Mouse (Mus musculus): Measurements from ENCODE around the gene Car9. TPM values are rescaled to one million over a fixed set of nuclear protein-coding genes. Genes with fewer than 3 reads are reported as not detected.
A peak's percentile ranks its signal among the peaks of the same experiment; 100 is the strongest.

The Car9 gene
- polyA plus RNA-seq, 2 experiments: 1.0 to 4.9 TPM

DNA sequence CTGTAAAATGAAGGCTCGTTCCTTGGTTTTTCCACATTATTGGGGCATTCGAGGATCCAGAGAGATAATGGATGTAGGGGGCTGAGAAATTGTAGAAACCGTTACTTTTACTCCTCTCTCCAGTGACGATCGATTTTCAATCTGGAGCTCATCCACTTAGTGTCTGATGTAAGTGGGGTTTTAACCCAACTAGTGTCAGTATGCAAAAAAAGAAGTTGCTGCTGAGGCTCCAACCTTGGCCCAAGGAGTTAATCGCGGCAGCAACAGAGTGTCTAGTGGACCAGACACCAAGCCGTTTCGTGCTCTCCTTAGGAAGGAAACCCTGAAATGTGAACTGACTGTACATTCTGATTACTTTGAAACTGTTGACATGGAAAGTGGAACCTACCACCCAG lies 12.9 kb upstream of the Car9 start:
- H3K4me1 ChIP-seq (ENCODE audit: control insufficient read depth, insufficient read depth, low read length): peaks cover 24% of the 10 kb centered on the region
- no peaks in the 10 kb centered on the region for H3K27me3 ChIP-seq (ENCODE audit: control insufficient read depth, insufficient read depth, low read length)
- WGBS: 2% methylated on average over 9 of the region's 9 CpGs
- DNase-seq (ENCODE audit: low spot score): no peak
- no peak for ATAC-seq (ENCODE audit: low FRiP score, low read depth)
- H3K4me2 ChIP-seq (replicated peaks; ENCODE audit: low read depth, low read length, severe bottlenecking): peak overlapping the region; percentile 73
- H3K4me3 ChIP-seq (replicated peaks; ENCODE audit: low read length): peak overlapping the region; percentile 52
- no peak for TF ChIP-seq POLR2A (IDR thresholded peaks at IDR 0.05; ENCODE audit: borderline replicate concordance, extremely low read depth, insufficient read depth, insufficient read length)
- H3K36me3 ChIP-seq (ENCODE audit: control insufficient read depth, insufficient read depth, low read length): peaks cover 26% of the 10 kb centered on the region
- H3K9me3 ChIP-seq (ENCODE audit: control insufficient read depth, low read length): no peaks in the 10 kb centered on the region
- H3K9ac ChIP-seq (ENCODE audit: low read depth, low read length, severe bottlenecking): peak overlapping the region; percentile 63
- H3K27ac ChIP-seq (replicated peaks; ENCODE audit: low read depth, low read length): peak overlapping the region; percentile 87

DNA sequence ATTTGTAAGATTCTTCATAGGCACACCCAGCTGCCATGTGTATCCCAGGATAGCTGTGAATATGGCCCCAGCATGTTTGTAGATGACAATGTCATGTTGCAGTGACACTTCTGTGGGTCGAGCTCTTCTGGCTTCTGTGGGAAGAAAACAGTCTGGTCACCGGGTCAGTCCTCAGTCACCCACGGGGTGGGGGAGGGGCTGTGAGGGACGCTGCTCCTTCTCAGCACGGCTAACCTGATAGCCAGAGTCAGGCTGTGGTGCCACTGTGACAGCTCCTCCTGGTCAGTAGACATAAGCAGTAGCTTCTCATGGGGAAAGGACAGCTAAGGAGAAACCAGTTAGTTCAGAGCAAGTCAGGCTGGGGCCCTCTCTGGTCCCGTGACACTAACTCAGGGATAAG lies 10.2 kb upstream of the Car9 start:
- Histone ChIP-seq H3K4me3 (replicated peaks; ENCODE audit: low read length) (no peak overlapping the region), H3K27ac (replicated peaks; ENCODE audit: low read depth, low read length) (no peak overlapping the region), H3K36me3 (ENCODE audit: control insufficient read depth, insufficient read depth, low read length) (peaks cover 26% of the 10 kb centered on the region), H3K9me3 (ENCODE audit: control insufficient read depth, low read length) (no peaks in the 10 kb centered on the region), H3K4me1 (ENCODE audit: control insufficient read depth, insufficient read depth, low read length) (peaks cover 33% of the 10 kb centered on the region), H3K4me2 (replicated peaks; ENCODE audit: low read depth, low read length, severe bottlenecking) (no peak overlapping the region), H3K27me3 (ENCODE audit: control insufficient read depth, insufficient read depth, low read length) (no peaks in the 10 kb centered on the region), H3K9ac (ENCODE audit: low read depth, low read length, severe bottlenecking) (no peak overlapping the region)
- no peak for TF ChIP-seq POLR2A (IDR thresholded peaks at IDR 0.05; ENCODE audit: borderline replicate concordance, extremely low read depth, insufficient read depth, insufficient read length)
- 70% methylated on average over 6 of the region's 6 CpGs for WGBS
- ATAC-seq (ENCODE audit: low FRiP score, low read depth) (no peak), DNase-seq (ENCODE audit: low spot score) (no peak)

DNA sequence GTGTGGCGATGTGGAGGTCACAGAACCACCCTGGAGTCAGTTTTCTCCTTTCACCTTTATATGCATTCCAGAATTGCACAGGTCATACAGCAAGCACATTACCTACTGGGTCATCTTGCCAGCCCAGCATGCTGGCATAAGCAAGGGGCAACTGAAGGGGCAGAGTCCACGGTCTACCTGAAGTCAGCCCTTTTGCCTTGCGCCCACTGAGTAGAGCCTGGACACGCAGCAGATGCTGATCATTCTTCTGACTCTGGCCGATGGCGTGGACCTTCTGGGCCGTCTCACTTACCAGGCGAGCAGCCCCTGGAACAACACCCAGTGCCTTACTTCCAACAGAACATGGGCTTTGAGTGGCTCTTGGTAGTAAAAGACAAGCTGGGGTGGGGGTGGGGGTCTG lies 9.4 kb upstream of the Car9 start:
- Histone ChIP-seq H3K4me3 (replicated peaks; ENCODE audit: low read length) (no peak overlapping the region), H3K27ac (replicated peaks; ENCODE audit: low read depth, low read length) (no peak overlapping the region), H3K27me3 (ENCODE audit: control insufficient read depth, insufficient read depth, low read length) (no peaks in the 10 kb centered on the region), H3K9ac (ENCODE audit: low read depth, low read length, severe bottlenecking) (no peak overlapping the region), H3K9me3 (ENCODE audit: control insufficient read depth, low read length) (no peaks in the 10 kb centered on the region), H3K36me3 (ENCODE audit: control insufficient read depth, insufficient read depth, low read length) (peaks cover 26% of the 10 kb centered on the region), H3K4me1 (ENCODE audit: control insufficient read depth, insufficient read depth, low read length) (peaks cover 35% of the 10 kb centered on the region), H3K4me2 (replicated peaks; ENCODE audit: low read depth, low read length, severe bottlenecking) (no peak overlapping the region; the same call in 1 of the 2 replicates)
- no peak for ATAC-seq (ENCODE audit: low FRiP score, low read depth)
- TF ChIP-seq POLR2A (IDR thresholded peaks at IDR 0.05; ENCODE audit: borderline replicate concordance, extremely low read depth, insufficient read depth, insufficient read length): no peak
- DNase-seq (ENCODE audit: low spot score): no peak
- 88% methylated on average over 8 of the region's 8 CpGs for WGBS

DNA sequence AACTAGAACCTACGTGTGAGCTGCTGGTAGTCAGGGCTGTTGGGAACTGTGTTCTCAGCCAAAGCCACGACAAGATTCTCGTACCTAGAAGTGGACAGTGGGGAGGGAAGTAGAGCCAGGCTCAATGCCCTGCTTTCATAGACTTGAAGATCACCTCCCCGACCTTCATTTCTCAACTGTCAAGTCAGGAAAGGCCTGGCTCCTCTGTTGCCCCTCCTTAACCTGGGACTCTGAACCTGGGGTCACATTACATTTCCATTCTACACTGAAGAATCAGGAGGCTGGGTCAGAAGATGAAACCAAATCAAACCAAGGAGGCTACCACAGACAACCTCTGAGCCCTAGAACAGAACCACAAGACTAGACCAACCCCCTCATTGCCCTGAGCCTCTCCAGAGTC lies 8.8 kb upstream of the Car9 start:
- DNase-seq (ENCODE audit: low spot score) (no peak), ATAC-seq (ENCODE audit: low FRiP score, low read depth) (no peak)
- Histone ChIP-seq H3K4me2 (replicated peaks; ENCODE audit: low read depth, low read length, severe bottlenecking) (peak overlapping the region; percentile 68), H3K27ac (replicated peaks; ENCODE audit: low read depth, low read length) (no peak overlapping the region), H3K27me3 (ENCODE audit: control insufficient read depth, insufficient read depth, low read length) (no peaks in the 10 kb centered on the region), H3K4me3 (replicated peaks; ENCODE audit: low read length) (peak overlapping the region; percentile 56), H3K9ac (ENCODE audit: low read depth, low read length, severe bottlenecking) (peak overlapping the region; percentile 22; the same call in 1 of the 2 replicates), H3K36me3 (ENCODE audit: control insufficient read depth, insufficient read depth, low read length) (peaks cover 26% of the 10 kb centered on the region), H3K4me1 (ENCODE audit: control insufficient read depth, insufficient read depth, low read length) (peaks cover 35% of the 10 kb centered on the region), H3K9me3 (ENCODE audit: control insufficient read depth, low read length) (no peaks in the 10 kb centered on the region)
- 66% methylated on average over 4 of the region's 4 CpGs for WGBS
- no peak for TF ChIP-seq POLR2A (IDR thresholded peaks at IDR 0.05; ENCODE audit: borderline replicate concordance, extremely low read depth, insufficient read depth, insufficient read length)

DNA sequence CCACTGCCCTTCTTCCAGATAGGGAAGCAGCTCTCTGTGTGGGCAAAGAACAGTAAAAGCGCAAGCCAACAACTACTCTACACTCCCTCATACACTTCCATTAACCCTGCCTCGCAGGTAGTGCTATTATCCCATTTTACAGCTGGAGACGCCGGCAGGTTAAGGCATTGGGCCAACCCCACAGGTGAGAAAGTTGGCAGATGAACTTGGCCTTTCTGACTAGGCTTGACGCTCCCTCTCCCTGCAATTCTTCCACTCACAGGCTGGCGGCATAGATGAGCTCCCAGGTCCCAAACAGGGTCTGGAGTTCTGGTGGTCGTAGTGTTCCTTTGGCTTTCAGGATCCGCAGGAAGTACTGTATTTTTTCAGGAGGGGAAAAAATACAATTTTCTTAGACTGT lies 7.8 kb upstream of the Car9 start:
- Histone ChIP-seq H3K4me2 (replicated peaks; ENCODE audit: low read depth, low read length, severe bottlenecking) (peak overlapping the region; percentile 68), H3K27me3 (ENCODE audit: control insufficient read depth, insufficient read depth, low read length) (no peaks in the 10 kb centered on the region), H3K4me3 (replicated peaks; ENCODE audit: low read length) (peak overlapping the region; percentile 56), H3K9me3 (ENCODE audit: control insufficient read depth, low read length) (no peaks in the 10 kb centered on the region), H3K4me1 (ENCODE audit: control insufficient read depth, insufficient read depth, low read length) (peaks cover 34% of the 10 kb centered on the region), H3K27ac (replicated peaks; ENCODE audit: low read depth, low read length) (no peak overlapping the region), H3K36me3 (ENCODE audit: control insufficient read depth, insufficient read depth, low read length) (peaks cover 26% of the 10 kb centered on the region), H3K9ac (ENCODE audit: low read depth, low read length, severe bottlenecking) (peak overlapping the region; percentile 55)
- ATAC-seq (ENCODE audit: low FRiP score, low read depth) (0 out of 2 replicates have a peak, but pooled peaks have one; percentile 62), DNase-seq (ENCODE audit: low spot score) (peak; percentile 65)
- 11% methylated on average over 8 of the region's 8 CpGs for WGBS
- no peak for TF ChIP-seq POLR2A (IDR thresholded peaks at IDR 0.05; ENCODE audit: borderline replicate concordance, extremely low read depth, insufficient read depth, insufficient read length)
